Mouse (Mus musculus) A20 (cell line): ENCODE data around the gene A630076J17Rik.

Experiments used
- DNase-seq: peaks from one replicate; pipeline ENCODE4 v3.0.0-alpha.2; 2011; ENCODE audit warnings: low read depth, low spot score

Gene A630076J17Rik

GRCm38 (mm10) chr3:107229822-107230221 is 592 bp upstream of the A630076J17Rik start:
- no peak for DNase-seq

GRCm38 (mm10) chr3:107231202-107231601 is 788 bp downstream of the A630076J17Rik start:
- no peak for DNase-seq

DNA sequence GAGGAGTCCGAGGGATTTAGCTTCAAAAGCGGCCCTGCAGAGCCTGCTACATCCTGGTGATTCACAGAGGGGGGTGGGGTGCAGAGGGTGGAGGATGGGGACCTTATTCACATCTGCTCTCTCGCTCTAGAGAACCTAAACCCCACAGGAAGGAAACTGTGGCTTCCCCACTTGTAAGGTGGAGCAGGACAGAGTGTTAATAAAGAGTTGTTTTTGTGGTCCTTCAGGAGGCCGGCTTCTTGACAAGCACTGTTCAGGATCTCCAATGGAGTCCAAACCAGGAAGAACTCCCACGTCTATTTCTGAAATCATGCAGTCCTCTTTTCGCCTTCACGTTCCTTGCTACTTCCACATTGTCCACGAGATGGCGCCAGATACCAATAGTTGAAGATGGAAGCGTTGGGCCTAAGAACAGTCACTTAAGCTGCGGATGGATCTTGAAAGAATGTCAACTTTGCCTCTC is 3.0 kb downstream of the A630076J17Rik start:
- DNase-seq, result peak; percentile 69

GRCm38 (mm10) chr3:107233945-107234344 is 3.5 kb downstream of the A630076J17Rik start:
- DNase-seq, result no peak

- no peak for DNase-seq
Measured at GRCm38 (mm10) chr3:107238051-107238450, 7.6 kb downstream of the A630076J17Rik start.

DNA sequence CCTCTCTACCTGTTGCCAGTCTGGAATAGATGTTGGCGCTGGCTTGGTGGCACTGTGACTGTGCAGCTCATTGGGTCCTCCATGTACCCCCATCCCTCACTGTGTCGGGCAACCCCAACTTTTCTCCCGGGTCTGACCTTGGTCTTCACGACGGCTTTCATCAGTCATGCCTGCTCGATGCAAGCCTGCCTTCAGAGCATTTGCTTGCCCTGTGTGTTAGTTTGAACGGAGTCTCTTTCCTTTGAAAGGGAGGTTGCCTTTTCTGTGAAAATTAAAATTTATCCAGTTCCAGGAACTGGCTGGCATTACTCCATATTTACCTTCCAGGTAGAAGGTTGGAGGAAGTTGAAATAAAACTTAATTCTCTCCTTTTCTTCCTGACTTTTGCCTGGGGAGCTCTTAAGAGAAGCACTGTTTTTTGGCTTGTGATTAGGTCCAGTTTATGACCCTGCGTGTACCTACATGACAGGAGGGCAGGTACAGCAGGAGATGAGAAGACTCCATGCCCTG is 8.1 kb downstream of the A630076J17Rik start:
- no peak for DNase-seq

GRCm38 (mm10) chr3:107239607-107240006 is 9.2 kb downstream of the A630076J17Rik start, which contains the start of gene Prok1:
Gene Prok1, minus strand, starts transcription at chr3:107239707.
- no peak for DNase-seq

- no peak for DNase-seq
Measured at GRCm38 (mm10) chr3:107241389-107242094, 11.1 kb downstream of the A630076J17Rik start.

- DNase-seq, result no peak
Measured at GRCm38 (mm10) chr3:107246876-107247275, 16.5 kb downstream of the A630076J17Rik start.

- DNase-seq, result no peak
Measured at GRCm38 (mm10) chr3:107249042-107249441, 18.6 kb downstream of the A630076J17Rik start.

- no peak for DNase-seq
Measured at GRCm38 (mm10) chr3:107250320-107250719, 19.9 kb downstream of the A630076J17Rik start.

DNA sequence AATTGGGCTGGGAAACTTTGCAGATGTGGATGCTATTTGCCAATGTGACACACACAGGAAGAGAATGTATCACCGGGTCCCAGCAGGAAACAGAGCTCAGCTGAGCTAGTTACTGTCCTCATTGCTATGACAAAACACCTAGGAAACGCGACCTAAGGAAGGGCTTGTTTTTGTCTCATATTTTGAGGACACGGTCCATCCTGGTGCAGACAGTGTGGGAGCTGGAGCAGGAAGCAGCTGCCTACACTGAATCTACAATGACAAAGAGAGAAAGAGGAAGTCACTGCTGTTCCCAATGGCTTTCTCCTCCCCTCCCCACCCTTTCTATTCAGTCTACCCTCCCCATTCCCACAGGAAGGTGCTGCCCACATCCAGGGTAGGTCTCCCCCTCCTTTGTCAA is 21.6 kb downstream of the A630076J17Rik start:
- DNase-seq, result no peak

GRCm38 (mm10) chr3:107253925-107254324 is 23.5 kb downstream of the A630076J17Rik start:
- DNase-seq, result no peak

DNA sequence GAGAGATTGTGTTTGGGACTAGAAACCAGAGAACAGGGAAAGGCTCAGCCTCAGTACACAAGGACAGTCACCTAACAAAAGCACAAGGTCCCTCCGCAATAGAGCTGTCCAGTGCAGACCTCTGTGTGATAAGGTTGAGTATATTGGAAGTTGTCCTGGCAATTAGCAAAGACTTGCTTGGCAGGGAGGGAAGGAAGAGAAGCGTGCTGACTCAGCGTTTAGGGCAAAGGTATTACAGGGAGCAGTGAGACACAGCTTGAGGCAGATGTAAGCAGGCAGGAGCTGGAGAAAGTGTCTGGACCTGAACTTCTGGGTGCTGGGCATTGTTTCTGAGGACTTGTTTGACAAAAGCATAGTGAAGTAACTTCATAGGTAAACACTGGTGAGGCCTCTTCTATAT is 25.6 kb downstream of the A630076J17Rik start:
- DNase-seq, result no peak

GRCm38 (mm10) chr3:107256724-107257123 is 26.3 kb downstream of the A630076J17Rik start:
- DNase-seq, result no peak

- DNase-seq, result no peak
Measured at GRCm38 (mm10) chr3:107257924-107258323, 27.5 kb downstream of the A630076J17Rik start.

GRCm38 (mm10) chr3:107260956-107261850 is 30.8 kb downstream of the A630076J17Rik start:
- DNase-seq, result no peak

- no peak for DNase-seq
Measured at GRCm38 (mm10) chr3:107261851-107262165, 31.4 kb downstream of the A630076J17Rik start.

- DNase-seq, result no peak
Measured at GRCm38 (mm10) chr3:107266814-107267345, 36.5 kb downstream of the A630076J17Rik start.

DNA sequence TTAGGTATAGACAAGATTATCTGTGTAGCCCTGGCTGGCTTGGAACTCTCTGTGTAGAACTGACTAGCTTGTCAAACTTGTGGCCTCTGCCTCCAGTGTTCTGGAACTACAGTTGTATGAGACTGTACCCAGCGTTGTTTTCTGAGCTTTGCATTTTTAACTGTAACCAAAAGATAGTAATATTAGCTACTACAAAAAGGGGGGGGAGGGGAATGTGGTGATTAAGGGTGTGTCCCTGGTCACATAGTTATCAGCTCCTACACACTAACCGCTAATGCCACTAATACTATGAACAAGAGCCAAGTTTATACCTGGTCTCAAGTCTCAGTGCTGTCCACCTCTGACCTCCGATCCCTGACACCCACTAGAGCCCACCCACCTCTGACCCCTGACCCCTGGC is 42.0 kb downstream of the A630076J17Rik start:
- DNase-seq, result no peak

- DNase-seq, result peak; percentile 61
Measured at GRCm38 (mm10) chr3:107273820-107274219, 43.4 kb downstream of the A630076J17Rik start.

GRCm38 (mm10) chr3:107275351-107275750 is 44.9 kb downstream of the A630076J17Rik start:
- no peak for DNase-seq
